Mouse (Mus musculus) activated CD4-positive, CD25-positive, alpha-beta regulatory T cell, adult 4 months (primary cell): ENCODE measurements around the gene Usp30. TPM values are rescaled to one million over a fixed set of nuclear protein-coding genes. Genes with fewer than 3 reads are reported as not detected.
A peak's percentile ranks its signal among the peaks of the same experiment; 100 is the strongest.

ENCODE experiments used
- ATAC-seq: one replicate; pipeline ENCODE4 v1.8.0; 2017
- polyA plus RNA-seq, 2 experiments: library from polyadenylated mRNA; unstranded; fragments of 100-300 nt; shearing (Covaris generic); gene quantifications; one replicate each; pipeline ENCODE4 v1.2.1; 2017

Usp30 gene
- polyA plus RNA-seq, 2 experiments from 2014 or later, result 2.4 to 3.5 TPM

- ATAC-seq, result no peak
Measured at GRCm38 (mm10) chr5:114157236-114157635, 92.0 kb downstream of the Usp30 start.

- ATAC-seq, result no peak
Measured at GRCm38 (mm10) chr5:114161424-114161823, 96.2 kb downstream of the Usp30 start.

- no peak for ATAC-seq
Measured at GRCm38 (mm10) chr5:114162106-114162815, 97.0 kb downstream of the Usp30 start.

DNA sequence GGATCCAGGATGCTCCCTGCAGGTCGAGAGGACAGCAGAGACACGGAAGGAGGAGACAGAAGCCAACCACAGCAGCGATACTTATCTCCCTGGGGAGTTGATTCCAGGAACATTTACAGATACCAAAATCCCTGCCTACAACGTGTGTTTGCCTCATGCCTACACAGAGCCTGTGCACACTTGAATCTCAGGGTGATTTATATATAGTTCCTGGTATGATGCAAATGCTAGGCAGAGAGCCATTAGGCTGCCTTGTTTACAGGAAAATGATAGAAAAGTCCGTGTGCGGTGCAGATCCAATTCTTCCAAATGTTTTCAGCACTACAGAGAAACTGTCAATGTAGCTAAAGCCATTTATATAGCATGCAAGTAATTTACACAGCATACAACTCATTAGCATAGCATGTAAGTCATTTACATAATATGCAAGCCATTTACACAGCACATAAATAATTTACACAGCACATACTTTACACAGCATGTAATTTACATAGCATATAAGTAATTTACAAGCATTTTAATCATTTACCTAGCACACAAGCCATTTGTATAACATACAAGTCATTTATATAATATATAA is 97.9 kb downstream of the Usp30 start:
- no peak for ATAC-seq

GRCm38 (mm10) chr5:114170345-114170744 is 105.1 kb downstream of the Usp30 start:
- no peak for ATAC-seq

- peak; percentile 34 for ATAC-seq
Measured at GRCm38 (mm10) chr5:114172936-114173335, 107.7 kb downstream of the Usp30 start.

DNA sequence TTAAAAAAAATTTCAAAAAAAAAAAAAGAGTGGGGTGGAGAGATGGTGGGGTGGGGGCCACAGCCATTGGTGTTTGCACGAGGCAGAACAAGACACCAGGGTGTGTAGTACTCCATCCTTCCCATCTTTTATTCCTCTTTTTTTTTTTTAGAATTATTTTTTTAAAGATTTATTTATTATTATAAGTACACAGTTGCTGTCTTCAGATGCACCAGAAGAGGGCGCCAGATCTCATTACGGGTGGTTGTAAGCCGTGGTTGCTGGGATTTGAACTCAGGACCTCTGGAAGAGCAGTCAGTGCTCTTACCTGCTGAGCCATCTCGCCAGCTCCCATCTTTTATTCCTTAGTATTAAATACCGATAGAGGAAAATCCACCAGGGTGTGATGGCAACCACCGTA is 108.2 kb downstream of the Usp30 start:
- no peak for ATAC-seq

DNA sequence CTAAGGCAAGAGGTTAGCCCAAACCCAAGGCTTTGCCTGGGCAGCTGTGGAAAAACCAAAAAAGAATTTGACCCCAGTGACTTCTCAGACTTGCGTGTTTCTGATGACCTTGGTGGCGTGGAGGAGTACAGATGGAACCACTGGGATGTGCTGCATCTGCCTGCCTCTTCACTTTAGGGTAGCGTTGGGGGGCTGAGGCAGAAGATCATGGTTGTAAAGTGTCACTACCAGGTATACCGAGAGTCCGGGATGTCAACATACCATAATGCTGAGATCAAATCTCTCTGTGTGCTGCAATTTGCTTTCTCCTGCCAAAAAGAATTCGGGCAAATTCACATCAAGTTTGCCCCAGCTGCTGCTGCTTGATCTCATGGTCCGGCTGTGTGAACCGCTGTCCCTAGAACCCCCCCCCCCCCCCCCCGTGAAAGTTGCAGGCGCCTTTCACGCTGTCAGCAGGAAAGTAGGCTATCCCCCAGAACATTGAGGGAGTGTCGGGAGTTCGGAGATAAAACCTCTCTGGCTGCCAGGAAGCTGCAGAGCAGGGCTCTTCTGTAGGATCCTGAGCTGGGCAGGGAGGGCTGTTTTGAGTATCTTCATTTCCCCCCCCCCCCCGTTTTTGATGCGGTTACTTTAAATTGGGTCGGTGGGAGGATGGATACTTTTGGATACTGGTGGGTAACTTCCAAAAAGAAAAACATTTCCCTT is 108.8 kb downstream of the Usp30 start:
- ATAC-seq, result no peak

Other genes starting within 250 kb of the Usp30 start
- 100 to 1,000 TPM; 629 to 698 TPM for gene Selplg, start 232.8 kb upstream of the Usp30 start, polyA plus RNA-seq
- gene Coro1c, start 156.7 kb upstream of the Usp30 start, polyA plus RNA-seq, result 10 to 100 TPM; 59.2 to 70.7 TPM
- gene Ssh1, start 71.6 kb upstream of the Usp30 start, polyA plus RNA-seq, result 10 to 100 TPM; 15.8 to 17.9 TPM
- under 1 TPM in 1 of 2 experiments, not detected in 1; 0.48 TPM for gene Dao, start 61.8 kb upstream of the Usp30 start, polyA plus RNA-seq
- not detected for gene Svop, start 26.1 kb downstream of the Usp30 start, polyA plus RNA-seq
- gene Alkbh2, start 62.8 kb downstream of the Usp30 start, polyA plus RNA-seq, result 1 to 10 TPM; 2.8 to 5.1 TPM
- gene Ung, start 64.9 kb downstream of the Usp30 start, polyA plus RNA-seq, result 1 to 10 TPM; 6.5 to 9.0 TPM
- 1 to 10 TPM in 1 of 2 experiments, under 1 TPM in 1; 0.95 to 3.1 TPM for gene Acacb, start 81.1 kb downstream of the Usp30 start, polyA plus RNA-seq
- not detected for gene Foxn4, start 208.3 kb downstream of the Usp30 start, polyA plus RNA-seq
- 1 to 10 TPM; 2.2 to 2.8 TPM for gene Myo1h, start 223.7 kb downstream of the Usp30 start, polyA plus RNA-seq